Mouse (Mus musculus) liver, adult 10 weeks (tissue): Measurements from ENCODE around the gene Malsu1. TPM values are rescaled to one million over a fixed set of nuclear protein-coding genes. Genes with fewer than 3 reads are reported as not detected.

Source experiments
- polyA plus RNA-seq: library from polyadenylated mRNA; stranded (reverse); fragments of 350-450 nt; fragmentation: Illumina TruSeq; extraction: RNeasy Lipid Tissue Mini Kit (QIAGEN cat#74804); gene quantifications from one replicate; pipeline ENCODE4 v1.2.3, GENCODE M21; 2014; ENCODE audit warnings: low read depth, low replicate concordance

Gene Malsu1
- polyA plus RNA-seq = 23.5 TPM

GRCm38 (mm10) chr6:49073304-49074116, at the start of gene Malsu1:
Gene Malsu1, plus strand, starts transcription at chr6:49073795.

DNA sequence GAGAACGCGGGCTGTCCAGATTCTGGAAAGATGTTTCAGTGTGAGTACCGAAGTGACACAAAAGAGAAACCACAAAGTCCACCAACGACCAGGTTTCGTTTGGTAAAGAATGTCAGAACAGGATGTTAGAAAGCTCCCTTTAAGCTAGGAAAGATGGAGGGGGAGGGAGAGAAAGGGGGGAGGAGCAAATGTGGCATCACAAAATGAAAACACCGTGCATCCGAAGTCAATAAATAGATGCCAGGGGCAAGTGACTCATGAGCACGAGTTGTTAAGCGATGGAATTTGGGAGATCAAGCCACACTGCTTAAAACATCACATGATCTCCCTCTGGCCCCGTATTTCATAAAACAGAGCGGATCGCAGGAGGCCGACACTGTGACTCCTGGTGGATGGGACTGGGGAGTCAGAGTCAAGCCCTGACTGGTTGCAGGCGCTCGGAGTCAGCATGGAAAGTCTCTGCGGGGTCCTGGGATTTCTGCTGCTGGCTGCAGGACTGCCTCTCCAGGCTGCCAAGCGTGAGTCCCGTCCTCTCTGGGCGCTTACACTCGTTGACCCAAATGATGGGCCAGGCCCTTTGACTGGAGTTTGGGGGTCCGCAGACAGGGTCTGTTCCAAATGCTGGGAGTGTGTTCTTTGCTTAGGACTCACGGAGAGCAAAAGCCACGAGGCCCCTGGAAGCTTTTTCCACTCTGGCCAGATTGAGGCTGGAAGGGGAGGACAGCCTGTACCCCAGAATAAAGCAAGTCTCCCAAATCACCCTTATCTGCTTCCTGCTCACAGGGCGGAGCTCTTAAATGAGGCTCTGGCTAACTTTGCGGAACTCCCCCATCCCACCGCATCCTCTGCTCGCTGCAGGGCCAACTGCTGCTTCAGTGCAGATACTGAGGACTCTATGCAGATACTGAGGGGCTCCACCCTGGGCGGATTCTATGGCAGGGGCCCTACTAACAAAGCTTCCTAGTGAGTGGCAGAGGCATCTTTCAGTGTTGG, 37.0 kb upstream of the Malsu1 start, which contains the start of gene Gpnmb:
Gene Gpnmb (plus strand): TSS at position 272 of the 993 bp plus-strand sequence.

Other genes with a start within 250 kb of the Malsu1 start
- gene Tmem176a, start 232.9 kb upstream of the Malsu1 start, polyA plus RNA-seq = 74.1 TPM
- 51.6 TPM for gene Tmem176b, start 232.3 kb upstream of the Malsu1 start, polyA plus RNA-seq
- gene Aoc1, start 200.9 kb upstream of the Malsu1 start, polyA plus RNA-seq = not detected
- not detected for gene 1600015I10Rik, start 143.9 kb upstream of the Malsu1 start, polyA plus RNA-seq
- not detected for gene Doxl2, start 98.8 kb upstream of the Malsu1 start, polyA plus RNA-seq
- gene Svs1, start 86.9 kb upstream of the Malsu1 start, polyA plus RNA-seq = not detected
- not detected for gene Gpnmb, start 37.2 kb upstream of the Malsu1 start, polyA plus RNA-seq
- gene Igf2bp3, start 141.2 kb downstream of the Malsu1 start, polyA plus RNA-seq = not detected
- 39.6 TPM for gene Tra2a, start 190.2 kb downstream of the Malsu1 start, polyA plus RNA-seq
- 2.7 TPM for gene Ccdc126, start 245.5 kb downstream of the Malsu1 start, polyA plus RNA-seq